Comparison of ENCODE assay signal across 8 mouse cellular contexts in the genomic region with DNA sequence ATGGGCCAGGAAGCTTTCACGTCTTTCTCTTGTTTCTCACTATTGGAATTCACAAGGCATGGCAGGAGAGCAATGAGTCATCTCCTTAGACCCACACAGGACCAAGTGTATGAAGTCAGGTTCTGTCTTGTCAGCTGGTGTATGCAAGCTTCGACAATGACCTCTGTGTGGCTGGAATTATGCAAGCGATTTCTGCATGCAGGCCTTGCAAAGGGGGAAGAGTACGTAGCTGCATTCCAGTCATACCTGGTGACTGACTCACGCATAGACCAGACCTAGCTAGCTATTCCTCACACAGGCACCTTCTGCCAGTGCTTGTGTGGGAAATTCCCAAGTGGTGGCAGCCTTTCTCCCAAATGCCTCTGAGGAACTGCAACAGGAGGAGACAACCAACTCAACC. TPM values are rescaled to one million over a fixed set of nuclear protein-coding genes. Genes with fewer than 3 reads are reported as not detected.
DNase-seq lines count a peak whose midpoint lies in the region; ATAC-seq lines count a peak whose summit lies in the region.

No protein-coding gene starts in this region.

- no peaks in the 10 kb centered on the region for H3K27me3 ChIP-seq in heart, embryonic 15.5 days
- no peaks in the 10 kb centered on the region for H3K27me3 ChIP-seq in limb, embryonic 13.5 days
- no peaks in the 10 kb centered on the region for H3K27me3 ChIP-seq in forebrain, embryonic 15.5 days

- H3K4me3 ChIP-seq in heart, embryonic 15.5 days, result no peak overlapping the region
- no peak overlapping the region for H3K4me3 ChIP-seq in limb, embryonic 13.5 days
- no peak overlapping the region for H3K4me3 ChIP-seq in forebrain, embryonic 15.5 days

- peaks cover 19% of the 10 kb centered on the region for H3K9me3 ChIP-seq in heart, embryonic 15.5 days (replicated peaks)
- H3K9me3 ChIP-seq in limb, embryonic 13.5 days, result peaks cover 19% of the 10 kb centered on the region
- H3K9me3 ChIP-seq in forebrain, embryonic 15.5 days, result peaks cover 15% of the 10 kb centered on the region

- peaks cover 66% of the 10 kb centered on the region for H3K36me3 ChIP-seq in heart, embryonic 15.5 days
- H3K36me3 ChIP-seq in limb, embryonic 13.5 days, result peaks cover 88% of the 10 kb centered on the region
- H3K36me3 ChIP-seq in forebrain, embryonic 15.5 days, result peaks cover 68% of the 10 kb centered on the region

- DNase-seq in adrenal gland, adult (ENCODE audit: inconsistent age in 2 of 2, low spot score in 1 of 2), result peak; percentile 87 to 92
- no peak for DNase-seq in adrenal gland, postnatal 4 days (ENCODE audit: low spot score in 2 of 2)
- DNase-seq in adrenal gland, postnatal 10 days, result peak; percentile 59
- DNase-seq in left cerebral cortex, adult 11 months (ENCODE audit: low spot score), result no peak

- peak overlapping the region; percentile 89 for H3K27ac ChIP-seq in heart, embryonic 15.5 days
- 0 out of 2 replicates have a peak overlapping the region, but pooled peaks have one; percentile 33 for H3K27ac ChIP-seq in limb, embryonic 13.5 days
- no peak overlapping the region for H3K27ac ChIP-seq in forebrain, embryonic 15.5 days (replicated peaks)

- H3K9ac ChIP-seq in heart, embryonic 15.5 days, result no peak overlapping the region
- no peak overlapping the region for H3K9ac ChIP-seq in limb, embryonic 13.5 days
- H3K9ac ChIP-seq in forebrain, embryonic 15.5 days (replicated peaks), result no peak overlapping the region

- peak; percentile 94 for ATAC-seq in heart, embryonic 15.5 days (replicated peaks; ENCODE audit: insufficient number of reproducible peaks, insufficient read depth, low FRiP score, low read depth)
- ATAC-seq in limb, embryonic 13.5 days (ENCODE audit: low FRiP score, low read depth), result peak; percentile 76
- no peak for ATAC-seq in cerebellum, adult (ENCODE audit: insufficient number of reproducible peaks, low FRiP score, low TSS enrichment)
- ATAC-seq in forebrain, embryonic 15.5 days (replicated peaks), result no peak

- WGBS in heart, embryonic 15.5 days, result 9% methylated on average over 5 of the region's 5 CpGs
- 34% methylated on average over 5 of the region's 5 CpGs for WGBS in limb, embryonic 13.5 days
- WGBS in forebrain, embryonic 15.5 days, result 60% methylated on average over 5 of the region's 5 CpGs

- 0 out of 2 replicates have a peak overlapping the region, but pooled peaks have one; percentile 19 for H3K4me2 ChIP-seq in heart, embryonic 15.5 days
- H3K4me2 ChIP-seq in limb, embryonic 13.5 days (replicated peaks), result no peak overlapping the region
- H3K4me2 ChIP-seq in forebrain, embryonic 15.5 days (replicated peaks), result no peak overlapping the region

- peaks cover 19% of the 10 kb centered on the region for H3K4me1 ChIP-seq in heart, embryonic 15.5 days (replicated peaks)
- peaks cover 12% of the 10 kb centered on the region for H3K4me1 ChIP-seq in limb, embryonic 13.5 days
- no peaks in the 10 kb centered on the region for H3K4me1 ChIP-seq in forebrain, embryonic 15.5 days

RNA-seq across cellular contexts. Expression of a gene that starts 8.0 kb away (rescaled TPM):
- 10 to 100 TPM; 73.3 to 76.6 TPM for total RNA-seq in adrenal gland, postnatal 4 days (2021)
- total RNA-seq in adrenal gland, postnatal 10 days (2021), result 10 to 100 TPM; 56.4 to 56.8 TPM
- polyA plus RNA-seq in heart, embryonic 15.5 days (2015; fragmentation: Nextera tagmentation; extraction: Ambion mirVana), result 81.0 and 88.9 TPM in 2 replicates
- 149 TPM in 2 replicates for polyA plus RNA-seq in limb, embryonic 13.5 days (2015; fragmentation: Nextera tagmentation; extraction: Ambion mirVana)
- polyA plus RNA-seq in forebrain, embryonic 15.5 days (2015; fragmentation: Nextera tagmentation; extraction: Ambion mirVana), result 354 and 388 TPM in 2 replicates

RNA-seq across cellular contexts. Expression of a gene that starts 9.1 kb away (rescaled TPM):
- 10 to 100 TPM; 11.4 to 12.1 TPM for total RNA-seq in adrenal gland, postnatal 4 days (2021)
- 1 to 10 TPM; 7.5 to 9.8 TPM for total RNA-seq in adrenal gland, postnatal 10 days (2021)
- 8.8 and 11.4 TPM in 2 replicates for polyA plus RNA-seq in heart, embryonic 15.5 days (2015; fragmentation: Nextera tagmentation; extraction: Ambion mirVana)
- 16.5 and 18.5 TPM in 2 replicates for polyA plus RNA-seq in limb, embryonic 13.5 days (2015; fragmentation: Nextera tagmentation; extraction: Ambion mirVana)
- 13.9 TPM in 2 replicates for polyA plus RNA-seq in forebrain, embryonic 15.5 days (2015; fragmentation: Nextera tagmentation; extraction: Ambion mirVana)

RNA-seq across cellular contexts. Expression of a gene that starts 13.3 kb away (rescaled TPM):
- 10 to 100 TPM in 1 of 2 experiments, 1 to 10 TPM in 1; 9.7 to 10.1 TPM for total RNA-seq in adrenal gland, postnatal 4 days (2021)
- total RNA-seq in adrenal gland, postnatal 10 days (2021), result 1 to 10 TPM; 3.9 to 6.4 TPM
- polyA plus RNA-seq in heart, embryonic 15.5 days (2015; fragmentation: Nextera tagmentation; extraction: Ambion mirVana), result 5.9 and 6.9 TPM in 2 replicates
- polyA plus RNA-seq in limb, embryonic 13.5 days (2015; fragmentation: Nextera tagmentation; extraction: Ambion mirVana), result 10.8 and 11.0 TPM in 2 replicates
- 14.8 and 15.9 TPM in 2 replicates for polyA plus RNA-seq in forebrain, embryonic 15.5 days (2015; fragmentation: Nextera tagmentation; extraction: Ambion mirVana)

Comparison
In these comparisons a context has a peak if more than half of its experiments do, and no peak if none do; other contexts are left out.
1. DNase-seq: peak in adrenal gland, adult (2 of 2) and adrenal gland, postnatal 10 days (single experiment); none in adrenal gland, postnatal 4 days (0 of 2) and left cerebral cortex, adult 11 months (single experiment).
2. ATAC-seq: peak in heart, embryonic 15.5 days (single experiment) and limb, embryonic 13.5 days (single experiment); none in cerebellum, adult (single experiment) and forebrain, embryonic 15.5 days (single experiment).